Mouse (Mus musculus) ovary, postnatal 36 days (tissue): ENCODE results near the gene Dock4.

ENCODE experiments used
- DNase-seq: peaks from one replicate; pipeline ENCODE4 v3.0.0; 2022; ENCODE audit warnings: low spot score, mixed read lengths

Dock4 gene

GRCm38 (mm10) chr12:40885377-40885776, 439.6 kb downstream of the Dock4 start:
- no peak for DNase-seq

GRCm38 (mm10) chr12:40887496-40887895, 441.7 kb downstream of the Dock4 start:
- DNase-seq: no peak

- DNase-seq: no peak
Measured at GRCm38 (mm10) chr12:40888261-40888791, 442.6 kb downstream of the Dock4 start.

GRCm38 (mm10) chr12:40888829-40889228, 443.1 kb downstream of the Dock4 start:
- DNase-seq: no peak

GRCm38 (mm10) chr12:40889534-40889933, 443.8 kb downstream of the Dock4 start:
- DNase-seq: no peak

- DNase-seq: no peak
Measured at GRCm38 (mm10) chr12:40891168-40891567, 445.4 kb downstream of the Dock4 start.

GRCm38 (mm10) chr12:40893741-40894140, 448.0 kb downstream of the Dock4 start:
- no peak for DNase-seq

GRCm38 (mm10) chr12:40894695-40895094, 448.9 kb downstream of the Dock4 start:
- no peak for DNase-seq
